Mouse (Mus musculus) erythroblast, embryonic 14.5 days (primary cell): Measurements from ENCODE around the gene Tmem86a.

Experiments
- GATA1 ChIP-seq: IDR thresholded peaks from 2 replicates; pipeline ENCODE4 v1.6.1; 2012; ENCODE audit warnings: low read length, inconsistent platforms, mixed read lengths
- TAL1 ChIP-seq: IDR thresholded peaks from 3 replicates; pipeline ENCODE4 v1.6.1; 2012; ENCODE audit warnings: low read length, inconsistent platforms, mixed read lengths

GRCm38 (mm10) chr7:47073536-47074521 lies 23.4 kb downstream of the Tmem86a start:
- TF ChIP-seq GATA1 (no peak), TAL1 (no peak)
